Mouse (Mus musculus) myocyte (in vitro differentiated cells): Measurements from ENCODE around the gene Pecam1. TPM values are rescaled to one million over a fixed set of nuclear protein-coding genes. Genes with fewer than 3 reads are reported as not detected.
"Not testable (repeated sequence)": the region's sequence is repeated elsewhere in the genome, so short reads cannot be mapped to it uniquely, and the experiment has no call there.

Experiments
- H3K27me3 ChIP-seq: one replicate; pipeline ENCODE4 v1.6.1; 2011; ENCODE audit not compliant: control insufficient read depth, insufficient read depth, insufficient read length
- H3K36me3 ChIP-seq: one replicate; pipeline ENCODE4 v1.6.1; 2011; ENCODE audit not compliant: control insufficient read depth, insufficient read depth
- H3K4me2 ChIP-seq: one replicate; pipeline ENCODE4 v1.6.1; 2011; ENCODE audit warnings: low read depth, control low read depth
- H3K4me3 ChIP-seq: one replicate; pipeline ENCODE4 v1.5.1; 2011; ENCODE audit warnings: mild to moderate bottlenecking, control low read depth, moderate library complexity
- H3K79me2 ChIP-seq: one replicate; pipeline ENCODE4 v1.6.1; 2011; ENCODE audit not compliant: control insufficient read depth, insufficient read depth
- H3ac ChIP-seq: one replicate; pipeline ENCODE4 v1.6.1; 2011; ENCODE audit not compliant: control insufficient read depth, insufficient read length
- CEBPB ChIP-seq: IDR thresholded peaks from 2 replicates; pipeline ENCODE4 v1.6.1; 2011; ENCODE audit warnings: mild to moderate bottlenecking, moderate library complexity; ENCODE audit not compliant: poor library complexity, insufficient read depth, severe bottlenecking
- E2F4 ChIP-seq: IDR thresholded peaks from one replicate; pipeline ENCODE4 v1.6.1; 2011; ENCODE audit warnings: mild to moderate bottlenecking, control low read depth, moderate library complexity; ENCODE audit not compliant: insufficient read depth
- MAX ChIP-seq: IDR thresholded peaks from one replicate; pipeline ENCODE4 v1.6.1; 2011; ENCODE audit warnings: low read depth, mild to moderate bottlenecking, control low read depth
- MYOD1 ChIP-seq, 3 experiments: IDR thresholded peaks; one replicate each; pipeline ENCODE4 v1.6.1; 2011; ENCODE audit warnings: control low read depth in 2 of 3, low read depth in 2 of 3, mild to moderate bottlenecking in 2 of 3, moderate library complexity in 1 of 3; ENCODE audit not compliant: insufficient read length in 2 of 3, control insufficient read depth in 1 of 3
- MYOG ChIP-seq, 3 experiments: IDR thresholded peaks; one replicate each; pipeline ENCODE4 v1.6.1; 2011; ENCODE audit warnings: control low read depth in 2 of 3, low read depth in 2 of 3, mild to moderate bottlenecking in 2 of 3; ENCODE audit not compliant: insufficient read length in 2 of 3, control insufficient read depth in 1 of 3, insufficient read depth in 1 of 3
- POLR2A ChIP-seq: IDR thresholded peaks from one replicate; pipeline ENCODE4 v1.6.1; 2011; ENCODE audit warnings: low read depth, mild to moderate bottlenecking, control low read depth, moderate library complexity; ENCODE audit not compliant: insufficient read length
- POLR2AphosphoS2 ChIP-seq: IDR thresholded peaks from one replicate; pipeline ENCODE4 v1.6.1; 2011; ENCODE audit warnings: low read depth, control low read depth; ENCODE audit not compliant: insufficient read length
- REST ChIP-seq: IDR thresholded peaks from one replicate; pipeline ENCODE4 v1.6.1; 2011; ENCODE audit warnings: mild to moderate bottlenecking, control low read depth, moderate library complexity; ENCODE audit not compliant: insufficient read depth, insufficient read length
- SRF ChIP-seq: IDR thresholded peaks from one replicate; pipeline ENCODE4 v1.6.1; 2011; ENCODE audit warnings: low read depth; ENCODE audit not compliant: control insufficient read depth, insufficient read length
- TCF12 ChIP-seq: IDR thresholded peaks from one replicate; pipeline ENCODE4 v1.6.1; 2011; ENCODE audit warnings: mild to moderate bottlenecking, control low read depth; ENCODE audit not compliant: poor library complexity, insufficient read depth, severe bottlenecking
- TCF3 ChIP-seq: IDR thresholded peaks from one replicate; pipeline ENCODE4 v1.6.1; 2011; ENCODE audit warnings: low read depth, control low read depth; ENCODE audit not compliant: insufficient read length
- USF1 ChIP-seq: IDR thresholded peaks from one replicate; pipeline ENCODE4 v1.6.1; 2011; ENCODE audit warnings: low read depth, mild to moderate bottlenecking, control low read depth, moderate library complexity
- polyA plus RNA-seq: library from polyadenylated mRNA; unstranded; fragments of >200 nt; fragmentation: generic; extraction: Trizol; gene quantifications from one replicate; pipeline ENCODE4 v1.2.1, GENCODE M21; 2012; ENCODE audit warnings: missing spikeins

Gene Pecam1
- polyA plus RNA-seq, 1 experiment = 0.01 TPM

DNA sequence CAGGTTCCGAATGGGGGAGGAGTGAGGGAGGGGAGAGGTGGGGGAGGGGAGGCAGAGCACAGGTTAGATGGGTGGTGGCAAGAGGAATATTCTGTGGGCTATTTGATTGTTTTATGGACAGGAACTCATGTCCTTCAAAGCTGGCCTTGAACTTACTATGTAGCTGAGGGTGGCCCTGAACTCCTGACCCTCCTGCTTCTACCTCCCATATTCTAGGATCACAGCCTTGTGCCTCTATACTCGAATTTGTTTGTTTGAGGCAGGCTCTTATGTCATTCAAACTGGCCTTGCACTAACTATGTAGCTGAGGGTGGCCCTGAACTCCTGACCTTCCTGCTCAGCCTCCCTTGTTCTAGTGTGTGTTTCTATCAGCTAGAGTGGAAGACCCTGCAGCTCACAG lies 114.5 kb downstream of the Pecam1 start:
- H3K27me3 ChIP-seq = no peaks in the 10 kb centered on the region
- no peak overlapping the region for H3K4me3 ChIP-seq
- TF ChIP-seq TCF12 = no peak
- no peak for TF ChIP-seq MAX
- no peak for TF ChIP-seq TCF3
- no peak for TF ChIP-seq USF1
- no peak for TF ChIP-seq MYOG (IDR thresholded peaks at IDR 0.05; ENCODE audit: control insufficient read depth in 1 of 3, insufficient read depth in 1 of 3, insufficient read length in 2 of 3, low read depth in 2 of 3)
- H3ac ChIP-seq = no peak overlapping the region
- H3K36me3 ChIP-seq = no peaks in the 10 kb centered on the region
- no peak overlapping the region for H3K4me2 ChIP-seq
- no peaks in the 10 kb centered on the region for H3K79me2 ChIP-seq

DNA sequence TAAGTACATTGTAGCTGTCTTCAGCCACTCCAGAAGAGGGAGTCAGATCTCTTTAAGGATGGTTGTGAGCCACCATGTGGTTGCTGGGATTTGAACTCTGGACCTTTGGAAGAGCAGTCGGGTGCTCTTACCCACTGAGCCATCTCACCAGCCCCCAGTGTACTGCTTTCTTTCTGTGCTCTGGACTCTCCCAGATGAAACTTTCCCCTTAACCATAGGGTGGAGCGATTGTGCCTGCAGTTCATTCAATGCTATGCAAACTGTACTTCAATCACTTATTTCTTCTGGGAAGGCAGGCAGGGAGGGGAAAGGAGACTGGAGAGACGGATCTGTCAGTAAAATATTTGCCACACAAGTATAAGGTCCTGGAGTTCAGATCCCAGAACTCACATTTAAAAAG lies 116.3 kb downstream of the Pecam1 start:
- H3ac ChIP-seq, H3K4me2 ChIP-seq, H3K27me3 ChIP-seq: not testable (repeated sequence)

DNA sequence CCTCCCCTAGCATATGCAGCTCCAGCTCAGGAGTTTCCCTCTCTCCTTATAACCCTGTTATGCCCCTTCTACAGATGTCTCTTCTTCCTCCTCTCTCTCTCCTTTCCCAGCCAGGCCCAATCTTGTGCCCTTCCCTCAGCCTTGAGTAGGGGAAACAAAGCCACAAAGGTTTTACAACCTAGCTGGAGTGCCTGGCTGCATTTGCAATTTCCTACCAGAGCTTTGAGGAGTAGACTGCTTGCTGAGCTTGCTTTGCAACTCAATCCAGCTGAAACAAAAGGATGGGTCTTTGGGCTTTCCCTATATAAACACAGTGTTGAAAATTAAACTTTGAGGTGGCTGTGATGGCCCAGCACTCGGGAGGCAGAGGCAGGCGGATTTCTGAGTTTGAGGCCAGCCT lies 117.0 kb downstream of the Pecam1 start:
- no peak overlapping the region for H3K4me3 ChIP-seq
- no peaks in the 10 kb centered on the region for H3K36me3 ChIP-seq
- H3K79me2 ChIP-seq = no peaks in the 10 kb centered on the region
- H3K27me3 ChIP-seq = peaks cover 7% of the 10 kb centered on the region
- no peak overlapping the region for H3ac ChIP-seq
- TF ChIP-seq MYOD1 (IDR thresholded peaks at IDR 0.05; ENCODE audit: control insufficient read depth in 1 of 3, insufficient read length in 2 of 3, low read depth in 2 of 3) (no peak), MYOG (IDR thresholded peaks at IDR 0.05; ENCODE audit: control insufficient read depth in 1 of 3, insufficient read depth in 1 of 3, insufficient read length in 2 of 3, low read depth in 2 of 3) (no peak), REST (no peak), USF1 (no peak), POLR2AphosphoS2 (no peak), CEBPB (no peak), POLR2A (no peak), MAX (no peak), TCF12 (no peak), TCF3 (no peak), SRF (no peak), E2F4 (no peak)
- H3K4me2 ChIP-seq = no peak overlapping the region

More for the DNA sequence above, 116.3 kb downstream of the Pecam1 start:
- not testable (repeated sequence) for H3K36me3 ChIP-seq, H3K79me2 ChIP-seq, H3K4me3 ChIP-seq

DNA sequence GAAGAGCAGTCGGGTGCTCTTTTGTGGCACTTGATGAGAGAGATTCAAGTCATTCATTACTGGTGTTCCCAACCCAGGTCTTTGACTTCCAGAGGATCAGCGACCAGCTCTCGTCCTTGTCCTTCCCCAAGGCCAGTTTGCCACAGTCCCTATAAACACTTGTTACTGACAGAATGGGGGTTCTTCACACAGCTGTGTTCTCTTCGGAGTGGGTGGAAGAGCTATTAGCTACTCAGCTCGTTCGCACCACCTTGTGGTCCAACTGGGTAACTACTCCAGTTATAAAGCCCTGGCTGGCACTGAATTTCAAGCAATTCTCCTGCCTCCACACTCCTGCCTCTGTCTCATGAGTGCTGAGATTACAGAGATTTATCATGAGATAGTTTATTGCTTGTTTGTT lies 122.7 kb downstream of the Pecam1 start:
- TF ChIP-seq POLR2A (no peak), TCF3 (no peak), POLR2AphosphoS2 (no peak), MYOD1 (IDR thresholded peaks at IDR 0.05; ENCODE audit: control insufficient read depth in 1 of 3, insufficient read length in 2 of 3, low read depth in 2 of 3) (peak in 2 of 3 experiments; percentile 22 to 49), USF1 (no peak), SRF (no peak), MYOG (IDR thresholded peaks at IDR 0.05; ENCODE audit: control insufficient read depth in 1 of 3, insufficient read depth in 1 of 3, insufficient read length in 2 of 3, low read depth in 2 of 3) (peak in 2 of 3 experiments; percentile 13 to 16), E2F4 (no peak), TCF12 (no peak), CEBPB (no peak), MAX (no peak), REST (no peak)
- no peak overlapping the region for H3K4me2 ChIP-seq
- peaks cover 7% of the 10 kb centered on the region for H3K27me3 ChIP-seq
- no peak overlapping the region for H3ac ChIP-seq
- H3K79me2 ChIP-seq = no peaks in the 10 kb centered on the region
- H3K4me3 ChIP-seq = no peak overlapping the region
- no peaks in the 10 kb centered on the region for H3K36me3 ChIP-seq

DNA sequence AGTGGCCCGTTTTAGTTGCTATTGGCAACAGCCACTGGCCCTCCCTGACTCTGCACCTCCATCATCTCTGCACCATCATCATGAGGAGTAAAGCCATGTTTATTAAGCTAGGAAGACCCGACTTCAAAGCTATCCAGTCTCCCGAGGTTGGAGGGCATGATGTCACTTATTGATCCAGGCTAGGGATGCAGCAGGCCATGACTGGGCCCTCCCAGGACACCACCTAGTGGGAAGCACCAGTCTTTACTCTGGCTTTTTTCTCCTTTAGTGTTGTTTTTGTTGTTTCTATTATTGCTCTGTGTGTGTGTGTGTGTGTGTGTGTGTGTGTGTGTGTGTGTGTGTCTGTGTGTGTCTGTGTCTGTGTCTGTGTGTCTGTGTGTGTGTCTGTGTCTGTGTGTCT lies 124.9 kb downstream of the Pecam1 start:
- H3K79me2 ChIP-seq = no peaks in the 10 kb centered on the region
- no peak overlapping the region for H3K4me2 ChIP-seq
- peaks cover 13% of the 10 kb centered on the region for H3K27me3 ChIP-seq
- no peak overlapping the region for H3K4me3 ChIP-seq
- TF ChIP-seq MYOD1 (IDR thresholded peaks at IDR 0.05; ENCODE audit: control insufficient read depth in 1 of 3, insufficient read length in 2 of 3, low read depth in 2 of 3) (no peak), TCF12 (no peak), CEBPB (no peak), USF1 (no peak), TCF3 (no peak), REST (no peak), SRF (no peak)
- no peak overlapping the region for H3ac ChIP-seq
- H3K36me3 ChIP-seq = no peaks in the 10 kb centered on the region

DNA sequence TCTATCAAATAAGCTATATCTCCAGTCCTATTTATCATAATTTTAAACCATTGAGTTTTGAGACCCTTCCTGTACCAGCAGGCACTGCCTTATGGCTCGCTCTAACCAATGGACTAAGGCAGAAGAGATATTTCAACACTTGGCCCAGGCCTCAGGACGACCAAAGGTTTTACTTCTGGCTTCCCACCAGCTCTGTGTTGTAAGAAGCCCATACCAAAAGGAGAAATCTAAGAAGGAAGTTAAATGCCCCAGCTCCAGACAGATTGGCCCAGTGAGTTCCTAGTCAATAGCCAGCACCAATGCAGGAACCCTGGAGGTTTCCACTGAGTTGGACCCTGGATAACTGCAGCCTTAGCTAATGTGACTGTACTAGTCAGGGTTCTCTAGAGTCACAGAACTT lies 126.8 kb downstream of the Pecam1 start:
- H3ac ChIP-seq = no peak overlapping the region
- H3K79me2 ChIP-seq = no peaks in the 10 kb centered on the region
- H3K27me3 ChIP-seq = peaks cover 21% of the 10 kb centered on the region
- TF ChIP-seq TCF12 = no peak
- no peak for TF ChIP-seq E2F4
- TF ChIP-seq CEBPB = no peak
- no peak for TF ChIP-seq SRF
- no peaks in the 10 kb centered on the region for H3K36me3 ChIP-seq
- H3K4me2 ChIP-seq = no peak overlapping the region
- no peak overlapping the region for H3K4me3 ChIP-seq
